Mouse (Mus musculus) telencephalon, adult 2 months (tissue): ENCODE data around the gene Zfp61.
"Not testable (repeated sequence)": the region's sequence is repeated elsewhere in the genome, so short reads cannot be mapped to it uniquely, and the experiment has no call there.

Experiments
- DNase-seq: peaks from one replicate; pipeline ENCODE4 v3.0.0-alpha.2; 2011; ENCODE audit warnings: low read depth, low spot score

The Zfp61 gene

GRCm38 (mm10) chr7:24297361-24298095, 3.5 kb downstream of the Zfp61 start:
- no peak for DNase-seq

- DNase-seq = no peak
Observed at GRCm38 (mm10) chr7:24296386-24296785, 4.6 kb downstream of the Zfp61 start.

DNA sequence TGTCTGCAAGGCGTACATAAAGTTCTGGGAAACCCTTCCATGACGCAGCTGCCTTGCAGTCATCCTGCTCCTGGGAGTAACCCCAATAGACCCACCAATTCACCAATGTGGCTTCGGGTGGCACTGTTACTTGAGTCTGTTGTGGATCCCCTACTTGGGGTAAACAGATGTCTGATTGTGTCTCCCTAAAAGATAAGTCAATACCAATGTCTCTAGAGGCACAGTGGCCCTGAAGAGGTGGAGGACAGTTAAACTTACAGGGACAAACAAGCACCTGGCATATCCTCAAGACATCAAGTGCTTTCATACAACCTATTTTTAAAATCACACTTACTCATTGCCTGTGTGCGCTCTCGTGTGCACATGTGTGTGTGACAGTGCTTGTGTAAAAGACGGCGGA, 5.7 kb downstream of the Zfp61 start:
- no peak for DNase-seq

GRCm38 (mm10) chr7:24294763-24295162, 6.3 kb downstream of the Zfp61 start:
- no peak for DNase-seq

GRCm38 (mm10) chr7:24293061-24293851, 7.8 kb downstream of the Zfp61 start:
- DNase-seq = no peak

DNA sequence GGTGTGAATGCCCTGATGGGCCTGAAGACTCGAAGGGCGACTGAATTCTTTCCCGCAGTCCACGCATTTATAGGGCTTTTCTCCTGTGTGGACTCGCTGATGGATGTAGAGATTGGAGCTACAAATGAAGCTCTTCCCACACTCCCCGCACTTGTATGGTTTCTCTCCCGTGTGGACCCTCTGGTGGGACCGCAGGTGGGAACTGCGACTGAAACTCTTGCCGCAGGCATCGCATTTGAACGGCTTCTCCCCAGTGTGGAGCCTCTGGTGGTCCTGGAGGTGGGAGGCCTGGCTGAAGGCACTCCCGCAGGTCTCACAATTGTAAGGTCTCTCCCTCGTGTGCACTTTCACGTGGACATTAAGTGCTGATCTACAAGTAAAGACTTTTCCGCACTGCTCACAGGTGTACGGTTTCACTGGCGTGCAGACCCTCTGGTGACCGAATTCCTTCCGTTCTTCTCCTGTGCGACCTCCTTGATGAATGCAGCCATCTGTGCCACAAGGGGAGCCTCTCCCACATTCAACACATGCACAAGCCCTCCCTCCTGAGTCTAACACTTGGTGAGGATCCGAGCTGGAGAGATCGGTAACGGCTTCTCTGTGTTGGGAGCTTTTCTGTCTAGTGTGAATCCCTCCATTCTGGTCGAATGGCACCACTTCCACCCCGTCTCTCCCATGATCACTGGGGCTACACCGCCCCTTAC, 9.5 kb downstream of the Zfp61 start:
- no peak for DNase-seq

DNA sequence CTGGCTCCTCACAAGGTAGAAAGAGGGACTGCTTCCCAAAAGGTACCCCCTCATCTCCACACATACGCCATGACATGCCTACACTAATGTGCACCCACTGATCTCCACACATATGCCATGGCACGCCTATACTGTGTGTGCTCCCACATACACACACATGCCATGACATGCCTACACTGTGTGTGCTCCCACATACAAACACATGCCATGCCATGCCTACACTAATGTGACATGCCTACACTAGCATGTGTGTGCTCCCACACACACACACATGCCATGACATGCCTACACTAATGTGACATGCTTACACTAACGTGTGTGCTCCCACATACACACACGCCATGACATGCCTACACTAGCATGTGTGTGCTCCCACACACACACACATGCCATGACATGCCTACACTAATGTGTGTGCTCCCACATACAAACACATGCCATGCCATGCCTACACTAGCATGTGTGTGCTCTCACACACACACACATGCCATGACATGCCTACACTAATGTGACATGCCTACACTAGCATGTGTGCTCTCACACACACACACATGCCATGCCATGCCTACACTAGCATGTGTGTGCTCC, 10.8 kb downstream of the Zfp61 start:
- DNase-seq = no peak

DNA sequence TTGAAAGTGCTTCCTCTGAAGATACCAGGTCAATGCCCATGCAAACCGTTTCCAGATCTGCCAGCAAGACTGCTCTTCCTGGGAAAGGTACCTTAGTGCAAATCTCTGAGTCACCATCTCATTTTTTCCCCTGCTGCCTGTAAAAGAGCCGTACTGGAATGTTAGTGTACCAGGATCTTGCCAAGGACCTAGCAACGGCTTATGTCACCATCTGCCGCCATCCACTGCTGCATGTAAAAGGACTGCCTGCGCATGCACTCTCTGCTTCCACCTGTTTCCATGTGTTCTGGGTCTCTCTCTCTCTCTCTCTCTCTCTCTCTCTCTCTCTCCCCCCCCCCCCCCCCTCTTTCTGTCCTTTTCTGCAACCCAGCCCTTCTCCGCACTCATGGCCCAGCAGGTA, 12.5 kb downstream of the Zfp61 start:
- peak; percentile 69 for DNase-seq

GRCm38 (mm10) chr7:24287670-24288069, 13.4 kb downstream of the Zfp61 start:
- DNase-seq = no peak

DNA sequence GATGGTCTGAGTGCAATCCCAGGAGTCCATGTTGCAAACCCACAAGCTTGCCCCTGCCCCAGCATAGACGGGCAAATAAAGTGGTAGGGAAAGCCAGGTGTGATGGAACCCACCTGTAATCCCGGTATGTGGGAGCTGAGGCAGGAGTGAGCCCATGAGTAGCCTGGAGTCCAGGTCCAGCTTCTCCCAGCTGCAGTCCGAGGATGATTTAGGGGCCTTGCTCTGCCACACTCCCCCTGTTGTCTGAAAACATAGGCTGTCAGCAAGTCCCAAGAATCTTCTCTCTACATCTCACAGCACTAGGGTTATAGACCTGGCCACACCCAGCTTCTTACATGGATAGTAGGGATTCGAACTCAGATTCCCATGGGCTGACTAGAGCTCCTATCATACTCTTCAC, 14.1 kb downstream of the Zfp61 start:
- DNase-seq = no peak

DNA sequence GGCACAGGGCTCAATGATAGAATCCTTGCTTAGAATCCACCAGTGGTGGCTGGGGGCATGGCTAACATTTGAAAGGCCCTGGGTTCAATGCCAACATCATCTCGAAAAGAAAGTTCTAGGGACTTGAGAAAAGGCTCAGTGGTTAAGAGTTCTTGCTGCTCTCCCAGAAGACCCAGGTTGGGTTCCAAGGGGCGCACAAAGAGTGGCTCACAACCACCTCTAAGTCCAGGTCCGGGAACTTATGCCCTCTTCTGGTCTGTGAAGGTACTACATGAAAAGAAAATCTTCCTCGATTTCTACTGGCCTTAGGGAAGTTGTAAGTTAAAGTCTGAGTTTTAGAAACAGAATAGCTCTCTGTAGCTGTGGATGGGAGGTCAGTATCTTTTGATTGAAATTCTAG, 14.9 kb downstream of the Zfp61 start:
- no peak for DNase-seq

DNA sequence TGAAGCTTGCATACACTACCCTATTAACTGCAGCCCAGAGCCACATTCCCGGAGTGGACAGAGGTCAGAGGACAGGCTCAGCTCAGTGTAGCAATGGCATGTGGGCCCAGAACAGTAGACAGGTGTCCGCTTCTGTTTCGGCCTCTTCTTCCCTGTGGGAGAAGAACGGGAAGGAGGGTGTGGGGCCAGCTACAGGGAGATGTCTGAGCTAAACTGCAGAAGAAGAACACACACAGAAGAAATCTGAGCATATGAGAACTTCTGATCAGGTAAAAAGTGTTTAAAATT, 20.2 kb downstream of the Zfp61 start:
- no peak for DNase-seq

DNA sequence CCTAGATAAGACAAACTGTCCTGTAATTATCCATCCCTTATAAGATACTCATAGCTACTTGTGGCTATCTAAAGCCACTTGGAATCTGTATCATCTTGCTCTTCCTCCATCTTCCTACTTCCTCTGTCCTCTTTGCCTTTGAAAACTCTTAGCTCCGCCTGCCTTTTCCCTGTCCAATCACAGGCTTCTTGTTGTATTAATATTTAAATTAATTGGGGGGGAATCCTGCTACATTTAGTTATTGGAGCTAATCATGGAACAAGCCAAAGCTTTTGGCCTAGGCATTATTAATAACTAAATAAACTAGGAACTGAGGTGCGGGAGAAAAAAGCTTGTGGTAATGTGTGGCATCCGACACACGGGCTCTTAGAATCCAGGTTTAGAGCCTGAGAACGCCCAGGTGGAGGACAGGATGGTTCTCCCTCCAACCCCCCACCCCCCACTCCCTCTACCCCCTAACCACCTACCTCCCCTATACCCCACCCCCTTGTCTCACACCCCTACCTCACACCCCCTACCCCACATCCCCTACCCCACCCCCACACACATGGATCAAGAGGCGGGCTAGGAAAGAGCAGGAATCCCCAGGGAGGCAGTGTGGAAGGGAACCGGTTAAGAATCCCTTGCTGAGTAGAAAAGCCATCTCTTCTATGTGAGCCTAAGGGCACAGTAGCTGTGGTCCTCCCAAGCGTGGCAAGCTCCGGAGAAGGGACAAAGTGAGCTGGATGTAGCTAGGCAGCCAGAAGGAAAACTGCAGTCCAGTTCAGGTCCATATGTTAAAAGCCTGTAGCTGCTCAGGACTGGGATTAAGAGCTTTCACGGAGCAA, 20.8 kb downstream of the Zfp61 start:
- no peak for DNase-seq

DNA sequence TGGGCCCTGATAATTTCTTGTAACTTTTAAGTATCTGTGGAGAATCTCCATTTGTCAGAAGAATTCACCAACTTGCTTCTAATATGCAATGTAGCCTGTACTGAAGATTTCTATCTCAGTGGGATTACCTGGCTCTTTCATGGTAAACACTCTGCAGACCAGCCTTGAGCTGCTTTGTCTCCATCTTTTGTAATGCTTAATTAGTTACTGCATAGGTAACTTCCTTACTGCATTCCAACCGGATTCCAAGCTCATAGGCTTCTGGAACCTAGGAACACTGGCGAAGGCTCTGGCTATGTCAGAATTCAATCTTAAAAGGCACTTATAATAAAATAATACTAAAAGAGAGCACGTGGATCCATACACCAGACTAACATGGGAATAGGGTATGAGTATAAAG, 22.3 kb downstream of the Zfp61 start:
- DNase-seq = not testable (repeated sequence)

GRCm38 (mm10) chr7:24274456-24274855, 26.6 kb downstream of the Zfp61 start:
- no peak for DNase-seq

- no peak for DNase-seq
Observed at GRCm38 (mm10) chr7:24271191-24271590, 29.8 kb downstream of the Zfp61 start.

- DNase-seq = peak; percentile 92
Observed at GRCm38 (mm10) chr7:24270288-24270672, 30.8 kb downstream of the Zfp61 start, which contains the start of gene Zfp93. Zfp93 (plus strand) TSS chr7:24270420.

- no peak for DNase-seq
Observed at GRCm38 (mm10) chr7:24269667-24270287, 31.3 kb downstream of the Zfp61 start.

- no peak for DNase-seq
Observed at GRCm38 (mm10) chr7:24269256-24269655, 31.8 kb downstream of the Zfp61 start.

GRCm38 (mm10) chr7:24268176-24269155, 32.6 kb downstream of the Zfp61 start:
- DNase-seq = peak; percentile 4
